Mouse (Mus musculus) heart, postnatal 36 days (tissue): ENCODE results near the gene Rnf166. TPM values are rescaled to one million over a fixed set of nuclear protein-coding genes. Genes with fewer than 3 reads are reported as not detected.

ENCODE experiments used
- DNase-seq, 2 experiments: peaks; one replicate each; pipeline ENCODE4 v3.0.0; 2021 to 2022
- intact Hi-C: fragments of 180-260 bp; cut with DNase I; formaldehyde crosslinking; loops from one replicate; pipeline ENCODE4 v1.15.1; 2025
- total RNA-seq, 2 experiments: library from RNA; stranded (reverse); gene quantifications; 2 replicates each; pipeline ENCODE4 v1.2.3; 2021

Gene Rnf166
- total RNA-seq, result 10 to 100 TPM; 37.3 to 40.0 TPM

GRCm38 (mm10) chr8:122475580-122476320 is at the start of gene Rnf166, which contains the start of gene Ctu2:
Rnf166 (minus strand) TSS chr8:122476064.
Ctu2 (plus strand) TSS chr8:122476143.
- DNase-seq, result peak; percentile 96 to 97
- intact Hi-C loops, result loop anchor here (1.0 to 10.0 kb wide), 3 partner anchors 30 to 749 kb away; partner anchors contain the start of genes Cdk10 and Zc3h18

- intact Hi-C loops, result no loop called here
- DNase-seq, result no peak
Measured at GRCm38 (mm10) chr8:122525004-122525403, 49.1 kb upstream of the Rnf166 start.

GRCm38 (mm10) chr8:122524506-122524905 is 48.6 kb upstream of the Rnf166 start:
- DNase-seq, result peak in 1 of 2 experiments; percentile 22

GRCm38 (mm10) chr8:122523652-122524360 is 47.9 kb upstream of the Rnf166 start:
- intact Hi-C loops, result loop anchor here (2.0 kb wide), 1 partner anchor 23 kb away; no protein-coding TSS in a partner anchor
- peak in 1 of 2 experiments; percentile 41 for DNase-seq

More at GRCm38 (mm10) chr8:122524506-122524905, 48.6 kb upstream of the Rnf166 start:
- intact Hi-C loops, result no loop called here

GRCm38 (mm10) chr8:122522796-122523651 is 47.2 kb upstream of the Rnf166 start:
- intact Hi-C loops, result loop anchor here (2.0 kb wide), 1 partner anchor 24 kb away; no protein-coding TSS in a partner anchor
- DNase-seq, result peak; percentile 66 to 69

- intact Hi-C loops, result no loop called here
- no peak for DNase-seq
Measured at GRCm38 (mm10) chr8:122520611-122521010, 44.7 kb upstream of the Rnf166 start.

- intact Hi-C loops, result loop anchor here (2.0 kb wide), 1 partner anchor 31 kb away; no protein-coding TSS in a partner anchor
- DNase-seq, result peak; percentile 50 to 64
Measured at GRCm38 (mm10) chr8:122517541-122518190, 41.8 kb upstream of the Rnf166 start.

GRCm38 (mm10) chr8:122515699-122516098 is 39.8 kb upstream of the Rnf166 start:
- intact Hi-C loops, result loop anchor here (2.0 kb wide), 1 partner anchor 33 kb away; no protein-coding TSS in a partner anchor
- DNase-seq, result no peak

- no peak for DNase-seq
- intact Hi-C loops, result no loop called here
Measured at GRCm38 (mm10) chr8:122512392-122512791, 36.5 kb upstream of the Rnf166 start.

- intact Hi-C loops, result no loop called here
- DNase-seq, result peak; percentile 62 to 66
Measured at GRCm38 (mm10) chr8:122511552-122511951, 35.7 kb upstream of the Rnf166 start.

GRCm38 (mm10) chr8:122500856-122501255 is 25.0 kb upstream of the Rnf166 start:
- DNase-seq, result peak; percentile 81 to 86
- intact Hi-C loops, result loop anchor here (1.0 to 2.0 kb wide), 3 partner anchors 50 to 329 kb away; partner anchors contain the start of gene Piezo1

- no peak for DNase-seq
- intact Hi-C loops, result loop anchor here (5.0 to 10.0 kb wide), 2 partner anchors 179 to 597 kb away; no protein-coding TSS in a partner anchor
Measured at GRCm38 (mm10) chr8:122497912-122498311, 22.0 kb upstream of the Rnf166 start.

GRCm38 (mm10) chr8:122497016-122497734 is 21.3 kb upstream of the Rnf166 start:
- no peak for DNase-seq
- intact Hi-C loops, result loop anchor here (5.0 to 10.0 kb wide), 2 partner anchors 180 to 598 kb away; no protein-coding TSS in a partner anchor

- intact Hi-C loops, result no loop called here
Measured at GRCm38 (mm10) chr8:122488387-122488786, 12.5 kb upstream of the Rnf166 start.

GRCm38 (mm10) chr8:122484831-122485230 is 9.0 kb upstream of the Rnf166 start:
- no peak for DNase-seq
- intact Hi-C loops, result no loop called here

More at GRCm38 (mm10) chr8:122488387-122488786, 12.5 kb upstream of the Rnf166 start:
- DNase-seq, result no peak

GRCm38 (mm10) chr8:122483877-122484276 is 8.0 kb upstream of the Rnf166 start:
- DNase-seq, result no peak
- intact Hi-C loops, result no loop called here

GRCm38 (mm10) chr8:122482448-122482847 is 6.6 kb upstream of the Rnf166 start:
- intact Hi-C loops, result no loop called here
- no peak for DNase-seq

- DNase-seq, result peak in 1 of 2 experiments; percentile 41
- intact Hi-C loops, result loop anchor here (1.0 to 10.0 kb wide), 2 partner anchors 30 to 750 kb away; partner anchors contain the start of gene Cdk10
Measured at GRCm38 (mm10) chr8:122474951-122475560, 808 bp downstream of the Rnf166 start.
